Mouse (Mus musculus) ES-Bruce4 (cell line): ENCODE results near the gene Nap1l4.

Experiments
- CTCF ChIP-seq: IDR thresholded peaks from one replicate; pipeline ENCODE4 v1.8.1; 2011; ENCODE audit warnings: low read depth, low read length
- EP300 ChIP-seq: IDR thresholded peaks from 2 replicates; pipeline ENCODE4 v1.6.1; 2011; ENCODE audit warnings: low read depth, low read length; ENCODE audit not compliant: insufficient read depth

GRCm38 (mm10) chr7:143565648-143566039, 16.7 kb upstream of the Nap1l4 start:
- no peak for TF ChIP-seq CTCF
- TF ChIP-seq EP300, result no peak
